In the genomic region with DNA sequence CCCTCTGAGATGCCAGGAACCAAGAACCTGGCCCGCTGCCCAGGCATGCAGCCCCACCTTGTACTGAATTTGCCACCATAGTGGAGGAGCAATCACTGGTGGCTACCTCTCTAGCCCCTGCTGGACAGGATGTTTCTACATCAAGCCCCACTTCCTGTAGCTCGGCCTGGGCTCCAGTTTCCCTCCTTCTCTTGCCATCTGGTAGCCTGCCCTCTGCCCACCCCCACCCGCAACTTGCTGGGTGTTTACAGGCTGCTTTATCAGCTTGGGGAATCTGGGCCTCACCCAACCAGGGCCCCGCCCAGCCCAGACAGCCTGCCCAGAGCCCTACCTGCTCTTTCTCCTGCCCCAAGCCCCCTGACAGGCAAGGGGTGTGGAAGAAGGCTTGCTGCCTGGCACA, we compare ENCODE assay signal across 10 mouse cellular contexts. TPM values are rescaled to one million over a fixed set of nuclear protein-coding genes. Genes with fewer than 3 reads are reported as not detected.
DNase-seq lines count a peak whose midpoint lies in the region; ATAC-seq and TF ChIP-seq lines count a peak whose summit lies in the region.
"Had no signal": no experiment of that assay in that cellular context is flagged by ENCODE, and none has a peak within 500 bp of the region (broad histone marks: within the 10 kb centered on the region; RNA-seq: fewer than 3 reads in every experiment).

No protein-coding gene starts in this region.

- H3K4me3 ChIP-seq in bone marrow, adult 2 months (replicated peaks; ENCODE audit: control insufficient read depth, low read depth, low read length): no peak overlapping the region
- H3K4me3 ChIP-seq in liver, embryonic 12.5 days: no peak overlapping the region
- H3K4me3 ChIP-seq in small intestine, adult 2 months (ENCODE audit: low read depth, low read length): no peak overlapping the region
- H3K4me3 ChIP-seq: midbrain, embryonic 13.5 days had no signal

- H3K9me3 ChIP-seq in liver, embryonic 12.5 days (replicated peaks): no peaks in the 10 kb centered on the region
- H3K9me3 ChIP-seq: midbrain, embryonic 13.5 days had no signal

- H3K4me2 ChIP-seq in liver, embryonic 12.5 days: peak overlapping the region; percentile 42
- H3K4me2 ChIP-seq: midbrain, embryonic 13.5 days had no signal

- no peaks in the 10 kb centered on the region for H3K27me3 ChIP-seq in liver, embryonic 12.5 days (replicated peaks)
- no peaks in the 10 kb centered on the region for H3K27me3 ChIP-seq in small intestine, adult 2 months (ENCODE audit: control insufficient read depth, insufficient read depth, low read length)
- H3K27me3 ChIP-seq: midbrain, embryonic 13.5 days had no signal

- TF ChIP-seq CTCF in bone marrow, adult 2 months (IDR thresholded peaks at IDR 0.05; ENCODE audit: control insufficient read depth, insufficient read depth, low read length): no peak
- TF ChIP-seq CTCF in small intestine, adult 2 months (IDR thresholded peaks at IDR 0.05; ENCODE audit: extremely low read depth, insufficient read length, insufficient replicate concordance, low read depth, low read length): no peak

- 0 out of 2 replicates have a peak overlapping the region, but pooled peaks have one; percentile 27 for H3K9ac ChIP-seq in liver, embryonic 12.5 days
- H3K9ac ChIP-seq: midbrain, embryonic 13.5 days had no signal

- TF ChIP-seq POLR2A in bone marrow, adult 2 months (IDR thresholded peaks at IDR 0.05; ENCODE audit: borderline replicate concordance, control insufficient read depth, low read depth, low read length): no peak
- TF ChIP-seq POLR2A in small intestine, adult 2 months (IDR thresholded peaks at IDR 0.05; ENCODE audit: low read depth, low read length): no peak

- 27% methylated on average over 4 of the region's 4 CpGs for WGBS in bone marrow, adult 2 months
- 16% methylated on average over 4 of the region's 4 CpGs for WGBS in liver, embryonic 12.5 days (ENCODE audit: insufficient replicate concordance)
- 25% methylated on average over 4 of the region's 4 CpGs for WGBS in small intestine, adult 2 months

- H3K4me1 ChIP-seq in bone marrow, adult 2 months (ENCODE audit: control insufficient read depth, insufficient read depth, low read length): peaks cover 18% of the 10 kb centered on the region
- peaks cover 48% of the 10 kb centered on the region for H3K4me1 ChIP-seq in liver, embryonic 12.5 days
- H3K4me1 ChIP-seq in small intestine, adult 2 months (ENCODE audit: control insufficient read depth, insufficient read depth, insufficient read length, low read length): peaks cover 40% of the 10 kb centered on the region
- H3K4me1 ChIP-seq: midbrain, embryonic 13.5 days had no signal

- H3K36me3 ChIP-seq in liver, embryonic 12.5 days: no peaks in the 10 kb centered on the region
- H3K36me3 ChIP-seq in small intestine, adult 2 months (ENCODE audit: control insufficient read depth, insufficient read depth, low read length): no peaks in the 10 kb centered on the region
- H3K36me3 ChIP-seq: midbrain, embryonic 13.5 days had no signal

- peak; percentile 36 to 54 for DNase-seq in spleen, postnatal 36 days (ENCODE audit: low spot score in 2 of 2)
- DNase-seq in spleen, adult 18-20 months: no peak
- no peak for DNase-seq in frontal cortex, adult 2 months (ENCODE audit: extremely low spot score in 1 of 2, low spot score in 1 of 2)
- no peak for DNase-seq in layer of hippocampus, postnatal 10 days (ENCODE audit: low spot score in 2 of 2)
- no peak for DNase-seq in cerebellum, adult 18-20 months
- DNase-seq: cerebellum, postnatal 25 days had no signal

- H3K27ac ChIP-seq in bone marrow, adult 2 months (ENCODE audit: control insufficient read depth, insufficient read depth, low read depth, low read length, poor library complexity): peak overlapping the region; percentile 76
- no peak overlapping the region for H3K27ac ChIP-seq in liver, embryonic 12.5 days
- H3K27ac ChIP-seq in small intestine, adult 2 months (ENCODE audit: insufficient read depth, low read depth, low read length): peak overlapping the region; percentile 49
- H3K27ac ChIP-seq: midbrain, embryonic 13.5 days had no signal

- peak; percentile 74 for ATAC-seq in liver, embryonic 12.5 days
- ATAC-seq: midbrain, embryonic 13.5 days had no signal

RNA-seq across cellular contexts. Expression of gene Elf4, which starts 23.9 kb away (rescaled TPM):
- polyA plus RNA-seq in bone marrow, adult 2 months (2011; ENCODE audit: insufficient read depth, insufficient read length, low replicate concordance, missing spikeins): 12.4 and 20.4 TPM in 2 replicates
- polyA plus RNA-seq in liver, embryonic 12.5 days (2016; fragmentation: Nextera tagmentation; extraction: Ambion mirVana): 4.0 and 4.3 TPM in 2 replicates
- 12.3 and 36.8 TPM in 2 replicates for polyA plus RNA-seq in small intestine, adult 2 months (2012; rRNA removed)
- polyA plus RNA-seq in frontal cortex, adult 2 months (2012; rRNA removed): 0.84 and 1.0 TPM in 2 replicates
- total RNA-seq in layer of hippocampus, postnatal 10 days (2021): 1 to 10 TPM; 1.0 TPM

Comparison
In these comparisons a context has a peak if more than half of its experiments do, and no peak if none do; other contexts are left out.
1. DNase-seq: peak in spleen, postnatal 36 days (2 of 2); none in spleen, adult 18-20 months (0 of 2), frontal cortex, adult 2 months (0 of 2), layer of hippocampus, postnatal 10 days (0 of 2) and cerebellum, adult 18-20 months (0 of 2).